Mouse (Mus musculus): ENCODE measurements around the gene Ltbp1. TPM values are rescaled to one million over a fixed set of nuclear protein-coding genes. Genes with fewer than 3 reads are reported as not detected.

Ltbp1 gene
- polyA plus RNA-seq, 1 experiment from 2014 or later, result 1.1 TPM

GRCm38 (mm10) chr17:75369351-75369750 is 364.0 kb downstream of the Ltbp1 start:
- Histone ChIP-seq H3K4me2 (ENCODE audit: low read length) (no peak overlapping the region), H3K27ac (ENCODE audit: low read length) (no peak overlapping the region), H3K9me3 (replicated peaks; ENCODE audit: control insufficient read depth, low read length, poor library complexity, severe bottlenecking) (no peaks in the 10 kb centered on the region), H3K4me3 (ENCODE audit: low read depth, low read length) (no peak overlapping the region), H3K36me3 (ENCODE audit: control insufficient read depth, insufficient read depth, low read length) (no peaks in the 10 kb centered on the region), H3K27me3 (ENCODE audit: control insufficient read depth, insufficient read depth, low read depth, low read length) (no peaks in the 10 kb centered on the region), H3K4me1 (ENCODE audit: control insufficient read depth, insufficient read depth, low read length) (no peaks in the 10 kb centered on the region), H3K9ac (ENCODE audit: low read depth, low read length) (no peak overlapping the region)
- ATAC-seq, result no peak
- 77% methylated on average over 7 of the region's 7 CpGs for WGBS

- Histone ChIP-seq H3K4me1 (ENCODE audit: control insufficient read depth, insufficient read depth, low read length) (no peaks in the 10 kb centered on the region), H3K27ac (ENCODE audit: low read length) (no peak overlapping the region), H3K9ac (ENCODE audit: low read depth, low read length) (no peak overlapping the region), H3K9me3 (replicated peaks; ENCODE audit: control insufficient read depth, low read length, poor library complexity, severe bottlenecking) (no peaks in the 10 kb centered on the region), H3K27me3 (ENCODE audit: control insufficient read depth, insufficient read depth, low read depth, low read length) (no peaks in the 10 kb centered on the region), H3K36me3 (ENCODE audit: control insufficient read depth, insufficient read depth, low read length) (no peaks in the 10 kb centered on the region), H3K4me2 (ENCODE audit: low read length) (no peak overlapping the region), H3K4me3 (ENCODE audit: low read depth, low read length) (no peak overlapping the region)
- WGBS, result 86% methylated on average over 4 of the region's 4 CpGs
- ATAC-seq, result no peak
Measured at GRCm38 (mm10) chr17:75370120-75370519, 364.8 kb downstream of the Ltbp1 start.

- Histone ChIP-seq H3K36me3 (ENCODE audit: control insufficient read depth, insufficient read depth, low read length) (no peaks in the 10 kb centered on the region), H3K27me3 (ENCODE audit: control insufficient read depth, insufficient read depth, low read depth, low read length) (no peaks in the 10 kb centered on the region), H3K4me1 (ENCODE audit: control insufficient read depth, insufficient read depth, low read length) (no peaks in the 10 kb centered on the region), H3K4me3 (ENCODE audit: low read depth, low read length) (no peak overlapping the region), H3K27ac (ENCODE audit: low read length) (no peak overlapping the region), H3K9ac (ENCODE audit: low read depth, low read length) (no peak overlapping the region), H3K4me2 (ENCODE audit: low read length) (no peak overlapping the region), H3K9me3 (replicated peaks; ENCODE audit: control insufficient read depth, low read length, poor library complexity, severe bottlenecking) (no peaks in the 10 kb centered on the region)
- ATAC-seq, result no peak
- 91% methylated on average over 11 of the region's 11 CpGs for WGBS
Measured at GRCm38 (mm10) chr17:75371650-75372049, 366.3 kb downstream of the Ltbp1 start.

GRCm38 (mm10) chr17:75372371-75372770 is 367.0 kb downstream of the Ltbp1 start:
- no peak overlapping the region for H3K4me3 ChIP-seq (ENCODE audit: low read depth, low read length)
- no peaks in the 10 kb centered on the region for H3K36me3 ChIP-seq (ENCODE audit: control insufficient read depth, insufficient read depth, low read length)
- no peaks in the 10 kb centered on the region for H3K9me3 ChIP-seq (replicated peaks; ENCODE audit: control insufficient read depth, low read length, poor library complexity, severe bottlenecking)
- no peak overlapping the region for H3K9ac ChIP-seq (ENCODE audit: low read depth, low read length)
- H3K27me3 ChIP-seq (ENCODE audit: control insufficient read depth, insufficient read depth, low read depth, low read length), result no peaks in the 10 kb centered on the region
- H3K27ac ChIP-seq (ENCODE audit: low read length), result no peak overlapping the region
- ATAC-seq, result no peak
- no peaks in the 10 kb centered on the region for H3K4me1 ChIP-seq (ENCODE audit: control insufficient read depth, insufficient read depth, low read length)
- WGBS, result 58% methylated on average over 3 of the region's 3 CpGs
- no peak overlapping the region for H3K4me2 ChIP-seq (ENCODE audit: low read length)

GRCm38 (mm10) chr17:75374287-75375024 is 369.1 kb downstream of the Ltbp1 start:
- H3K4me2 ChIP-seq (ENCODE audit: low read length), result no peak overlapping the region
- no peak overlapping the region for H3K27ac ChIP-seq (ENCODE audit: low read length)
- no peak overlapping the region for H3K4me3 ChIP-seq (ENCODE audit: low read depth, low read length)
- ATAC-seq, result no peak
- H3K36me3 ChIP-seq (ENCODE audit: control insufficient read depth, insufficient read depth, low read length), result no peaks in the 10 kb centered on the region
- H3K9ac ChIP-seq (ENCODE audit: low read depth, low read length), result no peak overlapping the region
- no peaks in the 10 kb centered on the region for H3K4me1 ChIP-seq (ENCODE audit: control insufficient read depth, insufficient read depth, low read length)
- no peaks in the 10 kb centered on the region for H3K27me3 ChIP-seq (ENCODE audit: control insufficient read depth, insufficient read depth, low read depth, low read length)
- WGBS, result 65% methylated on average over 5 of the region's 5 CpGs
- H3K9me3 ChIP-seq (replicated peaks; ENCODE audit: control insufficient read depth, low read length, poor library complexity, severe bottlenecking), result no peaks in the 10 kb centered on the region

- Histone ChIP-seq H3K4me3 (ENCODE audit: low read depth, low read length) (no peak overlapping the region), H3K4me2 (ENCODE audit: low read length) (no peak overlapping the region), H3K27me3 (ENCODE audit: control insufficient read depth, insufficient read depth, low read depth, low read length) (no peaks in the 10 kb centered on the region), H3K4me1 (ENCODE audit: control insufficient read depth, insufficient read depth, low read length) (no peaks in the 10 kb centered on the region), H3K9me3 (replicated peaks; ENCODE audit: control insufficient read depth, low read length, poor library complexity, severe bottlenecking) (no peaks in the 10 kb centered on the region), H3K36me3 (ENCODE audit: control insufficient read depth, insufficient read depth, low read length) (no peaks in the 10 kb centered on the region), H3K9ac (ENCODE audit: low read depth, low read length) (no peak overlapping the region), H3K27ac (ENCODE audit: low read length) (no peak overlapping the region)
- WGBS, result 91% methylated on average over 9 of the region's 9 CpGs
- no peak for ATAC-seq
Measured at GRCm38 (mm10) chr17:75378256-75378871, 373.0 kb downstream of the Ltbp1 start.

- ATAC-seq, result peak; percentile 71
- H3K27ac ChIP-seq (ENCODE audit: low read length), result no peak overlapping the region
- no peak overlapping the region for H3K4me3 ChIP-seq (ENCODE audit: low read depth, low read length)
- 53% methylated on average over 2 of the region's 2 CpGs for WGBS
- H3K27me3 ChIP-seq (ENCODE audit: control insufficient read depth, insufficient read depth, low read depth, low read length), result no peaks in the 10 kb centered on the region
- H3K4me1 ChIP-seq (ENCODE audit: control insufficient read depth, insufficient read depth, low read length), result no peaks in the 10 kb centered on the region
- no peaks in the 10 kb centered on the region for H3K36me3 ChIP-seq (ENCODE audit: control insufficient read depth, insufficient read depth, low read length)
- no peaks in the 10 kb centered on the region for H3K9me3 ChIP-seq (replicated peaks; ENCODE audit: control insufficient read depth, low read length, poor library complexity, severe bottlenecking)
- H3K9ac ChIP-seq (ENCODE audit: low read depth, low read length), result no peak overlapping the region
- no peak overlapping the region for H3K4me2 ChIP-seq (ENCODE audit: low read length)
Measured at GRCm38 (mm10) chr17:75380167-75380566, 374.8 kb downstream of the Ltbp1 start.

GRCm38 (mm10) chr17:75388402-75388801 is 383.0 kb downstream of the Ltbp1 start:
- Histone ChIP-seq H3K4me2 (ENCODE audit: low read length) (no peak overlapping the region), H3K9me3 (replicated peaks; ENCODE audit: control insufficient read depth, low read length, poor library complexity, severe bottlenecking) (no peaks in the 10 kb centered on the region), H3K4me1 (ENCODE audit: control insufficient read depth, insufficient read depth, low read length) (no peaks in the 10 kb centered on the region), H3K27me3 (ENCODE audit: control insufficient read depth, insufficient read depth, low read depth, low read length) (no peaks in the 10 kb centered on the region), H3K36me3 (ENCODE audit: control insufficient read depth, insufficient read depth, low read length) (no peaks in the 10 kb centered on the region), H3K4me3 (ENCODE audit: low read depth, low read length) (no peak overlapping the region), H3K27ac (ENCODE audit: low read length) (no peak overlapping the region), H3K9ac (ENCODE audit: low read depth, low read length) (no peak overlapping the region)
- 80% methylated on average over 4 of the region's 4 CpGs for WGBS
- no peak for ATAC-seq

GRCm38 (mm10) chr17:75390142-75390541 is 384.8 kb downstream of the Ltbp1 start:
- Histone ChIP-seq H3K4me3 (ENCODE audit: low read depth, low read length) (no peak overlapping the region), H3K36me3 (ENCODE audit: control insufficient read depth, insufficient read depth, low read length) (no peaks in the 10 kb centered on the region), H3K27ac (ENCODE audit: low read length) (no peak overlapping the region), H3K9ac (ENCODE audit: low read depth, low read length) (no peak overlapping the region), H3K27me3 (ENCODE audit: control insufficient read depth, insufficient read depth, low read depth, low read length) (no peaks in the 10 kb centered on the region), H3K4me1 (ENCODE audit: control insufficient read depth, insufficient read depth, low read length) (no peaks in the 10 kb centered on the region), H3K4me2 (ENCODE audit: low read length) (no peak overlapping the region), H3K9me3 (replicated peaks; ENCODE audit: control insufficient read depth, low read length, poor library complexity, severe bottlenecking) (no peaks in the 10 kb centered on the region)
- no peak for ATAC-seq
- 76% methylated on average over 10 of the region's 10 CpGs for WGBS

Measured in midbrain, embryonic 16.5 days (tissue).